Mouse (Mus musculus): ENCODE results near the gene Slc16a7. TPM values are rescaled to one million over a fixed set of nuclear protein-coding genes. Genes with fewer than 3 reads are reported as not detected.

Gene Slc16a7
- total RNA-seq (2015; ENCODE audit: low replicate concordance) (1.9 and 2.9 TPM in 2 replicates), total RNA-seq (2017; ENCODE audit: low replicate concordance) (3.7 and 4.7 TPM in 2 replicates)

GRCm38 (mm10) chr10:125388876-125389786 lies at the start of gene Slc16a7:
TSS of gene Slc16a7 (minus strand) at chr10:125389465.
- no peak for ATAC-seq (replicated peaks; ENCODE audit: low FRiP score, poor library complexity, severe bottlenecking)

GRCm38 (mm10) chr10:125418795-125419194 lies 29.5 kb upstream of the Slc16a7 start:
- no peak for ATAC-seq (replicated peaks; ENCODE audit: low FRiP score, poor library complexity, severe bottlenecking)

- no peak for ATAC-seq (replicated peaks; ENCODE audit: low FRiP score, poor library complexity, severe bottlenecking)
Measured at GRCm38 (mm10) chr10:125399796-125400195, 10.5 kb upstream of the Slc16a7 start.

GRCm38 (mm10) chr10:125390011-125390410 lies 746 bp upstream of the Slc16a7 start:
- ATAC-seq (replicated peaks; ENCODE audit: low FRiP score, poor library complexity, severe bottlenecking), result no peak

GRCm38 (mm10) chr10:125388481-125388875 lies 787 bp downstream of the Slc16a7 start:
- no peak for ATAC-seq (replicated peaks; ENCODE audit: low FRiP score, poor library complexity, severe bottlenecking)

GRCm38 (mm10) chr10:125387782-125388415 lies 1.4 kb downstream of the Slc16a7 start:
- ATAC-seq (replicated peaks; ENCODE audit: low FRiP score, poor library complexity, severe bottlenecking), result no peak

- ATAC-seq (replicated peaks; ENCODE audit: low FRiP score, poor library complexity, severe bottlenecking), result no peak
Measured at GRCm38 (mm10) chr10:125375526-125375925, 13.7 kb downstream of the Slc16a7 start.

GRCm38 (mm10) chr10:125372666-125373065 lies 16.6 kb downstream of the Slc16a7 start:
- ATAC-seq (replicated peaks; ENCODE audit: low FRiP score, poor library complexity, severe bottlenecking), result no peak

- no peak for ATAC-seq (replicated peaks; ENCODE audit: low FRiP score, poor library complexity, severe bottlenecking)
Measured at GRCm38 (mm10) chr10:125371451-125371850, 17.8 kb downstream of the Slc16a7 start.

- ATAC-seq (replicated peaks; ENCODE audit: low FRiP score, poor library complexity, severe bottlenecking), result no peak
Measured at GRCm38 (mm10) chr10:125370037-125370610, 19.1 kb downstream of the Slc16a7 start.

GRCm38 (mm10) chr10:125358479-125358878 lies 30.8 kb downstream of the Slc16a7 start:
- no peak for ATAC-seq (replicated peaks; ENCODE audit: low FRiP score, poor library complexity, severe bottlenecking)

- no peak for ATAC-seq (replicated peaks; ENCODE audit: low FRiP score, poor library complexity, severe bottlenecking)
Measured at GRCm38 (mm10) chr10:125352805-125353204, 36.5 kb downstream of the Slc16a7 start.

- no peak for ATAC-seq (replicated peaks; ENCODE audit: low FRiP score, poor library complexity, severe bottlenecking)
Measured at GRCm38 (mm10) chr10:125348171-125348570, 41.1 kb downstream of the Slc16a7 start.

GRCm38 (mm10) chr10:125347149-125347548 lies 42.1 kb downstream of the Slc16a7 start:
- no peak for ATAC-seq (replicated peaks; ENCODE audit: low FRiP score, poor library complexity, severe bottlenecking)

- ATAC-seq (replicated peaks; ENCODE audit: low FRiP score, poor library complexity, severe bottlenecking), result no peak
Measured at GRCm38 (mm10) chr10:125346364-125346763, 42.9 kb downstream of the Slc16a7 start.

GRCm38 (mm10) chr10:125345583-125345982 lies 43.7 kb downstream of the Slc16a7 start:
- ATAC-seq (replicated peaks; ENCODE audit: low FRiP score, poor library complexity, severe bottlenecking), result no peak

- ATAC-seq (replicated peaks; ENCODE audit: low FRiP score, poor library complexity, severe bottlenecking), result no peak
Measured at GRCm38 (mm10) chr10:125342204-125342603, 47.1 kb downstream of the Slc16a7 start.

GRCm38 (mm10) chr10:125333799-125334198 lies 55.5 kb downstream of the Slc16a7 start:
- ATAC-seq (replicated peaks; ENCODE audit: low FRiP score, poor library complexity, severe bottlenecking), result no peak

GRCm38 (mm10) chr10:125331334-125331733 lies 57.9 kb downstream of the Slc16a7 start:
- ATAC-seq (replicated peaks; ENCODE audit: low FRiP score, poor library complexity, severe bottlenecking), result no peak

- no peak for ATAC-seq (replicated peaks; ENCODE audit: low FRiP score, poor library complexity, severe bottlenecking)
Measured at GRCm38 (mm10) chr10:125328331-125329063, 60.8 kb downstream of the Slc16a7 start.
